Mouse (Mus musculus) myocyte (in vitro differentiated cells): ENCODE results near the gene Ppp4r4.

Experiments used
- CEBPB ChIP-seq: IDR thresholded peaks from 2 replicates; pipeline ENCODE4 v1.6.1; 2011; ENCODE audit warnings: mild to moderate bottlenecking, moderate library complexity; ENCODE audit not compliant: poor library complexity, insufficient read depth, severe bottlenecking
- E2F4 ChIP-seq: IDR thresholded peaks from one replicate; pipeline ENCODE4 v1.6.1; 2011; ENCODE audit warnings: mild to moderate bottlenecking, control low read depth, moderate library complexity; ENCODE audit not compliant: insufficient read depth
- MAX ChIP-seq: IDR thresholded peaks from one replicate; pipeline ENCODE4 v1.6.1; 2011; ENCODE audit warnings: low read depth, mild to moderate bottlenecking, control low read depth
- POLR2A ChIP-seq: IDR thresholded peaks from one replicate; pipeline ENCODE4 v1.6.1; 2011; ENCODE audit warnings: low read depth, mild to moderate bottlenecking, control low read depth, moderate library complexity; ENCODE audit not compliant: insufficient read length
- POLR2AphosphoS2 ChIP-seq: IDR thresholded peaks from one replicate; pipeline ENCODE4 v1.6.1; 2011; ENCODE audit warnings: low read depth, control low read depth; ENCODE audit not compliant: insufficient read length
- SRF ChIP-seq: IDR thresholded peaks from one replicate; pipeline ENCODE4 v1.6.1; 2011; ENCODE audit warnings: low read depth; ENCODE audit not compliant: control insufficient read depth, insufficient read length
- USF1 ChIP-seq: IDR thresholded peaks from one replicate; pipeline ENCODE4 v1.6.1; 2011; ENCODE audit warnings: low read depth, mild to moderate bottlenecking, control low read depth, moderate library complexity

- TF ChIP-seq USF1 (no peak), POLR2A (no peak), POLR2AphosphoS2 (no peak), SRF (no peak), CEBPB (no peak), E2F4 (no peak), MAX (no peak)
Measured at GRCm38 (mm10) chr12:103540429-103540828, 8.3 kb downstream of the Ppp4r4 start.
